Comparison of ENCODE assay signal across 30 mouse cellular contexts in the genomic region with DNA sequence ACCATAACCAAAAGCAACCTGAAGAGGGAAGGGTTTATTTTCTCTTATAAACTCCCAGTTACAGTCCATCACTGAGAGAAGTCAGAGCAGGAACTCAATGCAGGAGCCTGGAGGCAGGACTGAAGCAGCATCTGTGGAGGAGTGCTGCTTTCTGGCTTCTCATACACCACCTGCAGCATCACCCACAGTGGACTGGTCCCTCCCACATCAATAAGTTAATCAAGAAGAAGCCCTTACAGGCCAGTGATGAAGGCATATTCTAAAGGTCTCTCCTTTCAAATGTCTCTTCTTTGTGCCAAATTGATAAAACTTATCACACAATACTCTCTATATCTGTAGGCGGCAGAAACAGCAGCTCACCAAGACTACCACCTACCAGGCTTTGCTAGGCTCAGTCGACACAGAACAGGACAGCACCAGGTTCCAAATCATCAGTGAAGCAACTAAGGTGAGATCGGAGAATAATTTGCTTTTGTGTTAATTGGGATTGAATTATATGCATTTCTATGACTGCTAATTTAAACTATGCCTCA. TPM values are rescaled to one million over a fixed set of nuclear protein-coding genes. Genes with fewer than 3 reads are reported as not detected.
A peak's percentile ranks its signal among the peaks of the same experiment; 100 is the strongest.
DNase-seq lines count a peak whose midpoint lies in the region; ATAC-seq and TF ChIP-seq lines count a peak whose summit lies in the region.
"Had no signal": no experiment of that assay in that cellular context is flagged by ENCODE, and none has a peak within 500 bp of the region (broad histone marks: within the 10 kb centered on the region; RNA-seq: fewer than 3 reads in every experiment).

No protein-coding gene starts in this region.

- peak; percentile 33 for DNase-seq in liver
- no peak for DNase-seq in kidney, adult 2 months
- DNase-seq in kidney, postnatal 14 days: no peak
- DNase-seq: adrenal gland, adult 8-10 months; B cell, adult 2 months; cerebellum, adult 8-10 months; cerebellum, postnatal 36 days; embryo, embryonic 11 days; forebrain, postnatal 0 days; gastrocnemius, postnatal 10 days; heart, postnatal 36 days; kidney, postnatal 4 days; layer of hippocampus, postnatal 36 days; left cerebral cortex, postnatal 4 days; lung, embryonic 14.5 days; lung, postnatal 14 days; right cerebral cortex, postnatal 4 days; thymus, postnatal 4 days had no signal

- TF ChIP-seq POLR2A in kidney, adult 2 months (IDR thresholded peaks at IDR 0.05; ENCODE audit: low read depth, low read length): no peak

- no peak overlapping the region for H3K9ac ChIP-seq in liver, embryonic 15.5 days
- H3K9ac ChIP-seq in kidney, embryonic 14.5 days (ENCODE audit: low read depth, low read length): no peak overlapping the region
- H3K9ac ChIP-seq: embryonic facial prominence, embryonic 12.5 days; forebrain, embryonic 12.5 days; forebrain, postnatal 0 days; hindbrain, embryonic 12.5 days; kidney, embryonic 15.5 days; lung, embryonic 14.5 days; neural tube, embryonic 13.5 days had no signal

- no peaks in the 10 kb centered on the region for H3K27me3 ChIP-seq in liver, embryonic 15.5 days
- H3K27me3 ChIP-seq in kidney, adult 2 months (replicated peaks; ENCODE audit: control insufficient read depth, insufficient read depth, low read length): no peaks in the 10 kb centered on the region
- H3K27me3 ChIP-seq in kidney, embryonic 14.5 days (ENCODE audit: control insufficient read depth, insufficient read depth, low read length): no peaks in the 10 kb centered on the region
- H3K27me3 ChIP-seq: embryonic facial prominence, embryonic 12.5 days; forebrain, embryonic 12.5 days; hindbrain, embryonic 12.5 days; kidney, embryonic 15.5 days; neural tube, embryonic 13.5 days had no signal

- peak; percentile 83 for ATAC-seq in erythroblast, adult 5-6 weeks (replicated peaks; ENCODE audit: low FRiP score, poor library complexity, severe bottlenecking)
- ATAC-seq in liver, embryonic 15.5 days (ENCODE audit: insufficient read depth): peak; percentile 98
- ATAC-seq in kidney, embryonic 14.5 days (ENCODE audit: low FRiP score, low TSS enrichment): no peak
- ATAC-seq: activated CD4-positive, CD25-positive, alpha-beta regulatory T cell, adult 4 months; forebrain, postnatal 0 days; intestine, embryonic 16.5 days had no signal

- no peaks in the 10 kb centered on the region for H3K9me3 ChIP-seq in liver, embryonic 15.5 days (replicated peaks)
- peaks cover 3% of the 10 kb centered on the region; the same call in 1 of the 2 replicates for H3K9me3 ChIP-seq in kidney, embryonic 14.5 days (ENCODE audit: control insufficient read depth, low read length)
- H3K9me3 ChIP-seq: forebrain, embryonic 12.5 days; hindbrain, embryonic 12.5 days had no signal

- whole genome bisulfite sequencing in liver, embryonic 15.5 days (ENCODE audit: insufficient replicate concordance): 40% methylated on average over 3 of the region's 3 CpGs
- over 99% methylated on average over 3 of the region's 3 CpGs for WGBS in kidney, adult 2 months
- 93% methylated on average over 3 of the region's 3 CpGs for WGBS in kidney, embryonic 14.5 days

- H3K27ac ChIP-seq in liver, embryonic 15.5 days (replicated peaks): peak overlapping the region; percentile 64
- H3K27ac ChIP-seq in kidney, adult 2 months (ENCODE audit: insufficient read depth, low read depth, low read length): no peak overlapping the region
- H3K27ac ChIP-seq in kidney, embryonic 14.5 days (ENCODE audit: low read depth, low read length): no peak overlapping the region
- H3K27ac ChIP-seq: embryonic facial prominence, embryonic 12.5 days; forebrain, embryonic 12.5 days; hindbrain, embryonic 12.5 days; kidney, embryonic 15.5 days; neural tube, embryonic 13.5 days had no signal

- H3K36me3 ChIP-seq in liver, embryonic 15.5 days (replicated peaks): peaks cover 26% of the 10 kb centered on the region
- H3K36me3 ChIP-seq in kidney, adult 2 months (ENCODE audit: control insufficient read depth, insufficient read depth, low read length): peaks cover 3% of the 10 kb centered on the region; the same call in 1 of the 2 replicates
- no peaks in the 10 kb centered on the region for H3K36me3 ChIP-seq in kidney, embryonic 14.5 days (ENCODE audit: control insufficient read depth, insufficient read depth, low read length)
- H3K36me3 ChIP-seq: embryonic facial prominence, embryonic 12.5 days; forebrain, embryonic 12.5 days; hindbrain, embryonic 12.5 days; kidney, embryonic 15.5 days; neural tube, embryonic 13.5 days had no signal

- H3K4me1 ChIP-seq in liver, embryonic 15.5 days (replicated peaks): peaks cover 16% of the 10 kb centered on the region
- H3K4me1 ChIP-seq in kidney, adult 2 months (ENCODE audit: control insufficient read depth, insufficient read depth, low read length): no peaks in the 10 kb centered on the region
- no peaks in the 10 kb centered on the region for H3K4me1 ChIP-seq in kidney, embryonic 14.5 days (ENCODE audit: control insufficient read depth, insufficient read depth, low read length)
- H3K4me1 ChIP-seq: embryonic facial prominence, embryonic 12.5 days; forebrain, embryonic 12.5 days; hindbrain, embryonic 12.5 days; kidney, embryonic 15.5 days; neural tube, embryonic 13.5 days had no signal

- TF ChIP-seq CTCF in kidney, adult 2 months (conservative IDR thresholded peaks at IDR 0.05; ENCODE audit: insufficient read depth, insufficient read length, low read depth, low read length): no peak

- H3K4me3 ChIP-seq in liver, embryonic 15.5 days (replicated peaks): peak overlapping the region; percentile 14; the same call in 1 of the 2 replicates
- no peak overlapping the region for H3K4me3 ChIP-seq in kidney, adult 2 months (ENCODE audit: insufficient read depth, low read depth, low read length)
- H3K4me3 ChIP-seq in kidney, embryonic 14.5 days (ENCODE audit: low read length): no peak overlapping the region
- H3K4me3 ChIP-seq: embryonic facial prominence, embryonic 12.5 days; forebrain, embryonic 12.5 days; hindbrain, embryonic 12.5 days; kidney, embryonic 15.5 days; neural tube, embryonic 13.5 days had no signal

- H3K4me2 ChIP-seq in liver, embryonic 15.5 days: peak overlapping the region; percentile 45
- no peak overlapping the region for H3K4me2 ChIP-seq in kidney, embryonic 14.5 days (replicated peaks; ENCODE audit: low read depth, low read length)
- H3K4me2 ChIP-seq: embryonic facial prominence, embryonic 12.5 days; forebrain, embryonic 12.5 days; heart, embryonic 11.5 days; hindbrain, embryonic 12.5 days; kidney, embryonic 15.5 days; lung, embryonic 14.5 days; midbrain, embryonic 11.5 days; neural tube, embryonic 13.5 days had no signal

RNA-seq across cellular contexts. Expression of a gene that starts 7.2 kb away (rescaled TPM):
- total RNA-seq in erythroblast, adult 5-6 weeks (2015; ENCODE audit: low replicate concordance): 7.1 and 16.3 TPM in 2 replicates
- 19.2 and 19.7 TPM in 2 replicates for total RNA-seq in erythroblast, adult 5-6 weeks (2017; ENCODE audit: low replicate concordance)
- 2.6 and 3.6 TPM in 2 replicates for polyA plus RNA-seq in liver, embryonic 15.5 days (2015; fragmentation: Nextera tagmentation; extraction: Ambion mirVana)
- 9.2 and 10.3 TPM in 2 replicates for polyA plus RNA-seq in kidney, adult 2 months (2012; rRNA removed)
- polyA plus RNA-seq in kidney, embryonic 14.5 days (2014; fragmentation: Nextera tagmentation; extraction: Ambion mirVana): 17.4 and 20.2 TPM in 2 replicates

RNA-seq across cellular contexts. Expression of a gene that starts 7.5 kb away (rescaled TPM):
- total RNA-seq in erythroblast, adult 5-6 weeks (2015; ENCODE audit: low replicate concordance): 3.8 and 5.2 TPM in 2 replicates
- 5.2 and 22.6 TPM in 2 replicates for total RNA-seq in erythroblast, adult 5-6 weeks (2017; ENCODE audit: low replicate concordance)
- polyA plus RNA-seq in liver, embryonic 15.5 days (2015; fragmentation: Nextera tagmentation; extraction: Ambion mirVana): 6.0 and 6.9 TPM in 2 replicates
- polyA plus RNA-seq in kidney, adult 2 months (2012; rRNA removed): 26.9 and 28.3 TPM in 2 replicates
- polyA plus RNA-seq in kidney, embryonic 14.5 days (2014; fragmentation: Nextera tagmentation; extraction: Ambion mirVana): 8.2 and 10.8 TPM in 2 replicates

RNA-seq across cellular contexts. Expression of a gene that starts 44.7 kb away (rescaled TPM):
- total RNA-seq in erythroblast, adult 5-6 weeks (2015; ENCODE audit: low replicate concordance): not detected in 2 replicates
- 0.51 TPM in 1 of 2 replicates, not detected in the other for total RNA-seq in erythroblast, adult 5-6 weeks (2017; ENCODE audit: low replicate concordance)
- 3.5 and 4.9 TPM in 2 replicates for polyA plus RNA-seq in liver, embryonic 15.5 days (2015; fragmentation: Nextera tagmentation; extraction: Ambion mirVana)
- polyA plus RNA-seq in kidney, adult 2 months (2012; rRNA removed): 0.48 and 1.0 TPM in 2 replicates
- polyA plus RNA-seq in kidney, embryonic 14.5 days (2014; fragmentation: Nextera tagmentation; extraction: Ambion mirVana): 1.2 and 1.3 TPM in 2 replicates

RNA-seq across cellular contexts. Expression of a gene that starts 58.2 kb away (rescaled TPM):
- 8.8 and 13.2 TPM in 2 replicates for total RNA-seq in erythroblast, adult 5-6 weeks (2015; ENCODE audit: low replicate concordance)
- total RNA-seq in erythroblast, adult 5-6 weeks (2017; ENCODE audit: low replicate concordance): 8.8 and 10.6 TPM in 2 replicates
- 6.8 and 7.7 TPM in 2 replicates for polyA plus RNA-seq in liver, embryonic 15.5 days (2015; fragmentation: Nextera tagmentation; extraction: Ambion mirVana)
- 16.8 and 22.7 TPM in 2 replicates for polyA plus RNA-seq in kidney, adult 2 months (2012; rRNA removed)
- polyA plus RNA-seq in kidney, embryonic 14.5 days (2014; fragmentation: Nextera tagmentation; extraction: Ambion mirVana): 11.7 and 22.4 TPM in 2 replicates
